Mouse (Mus musculus): ENCODE measurements around the gene Gm9639. TPM values are rescaled to one million over a fixed set of nuclear protein-coding genes. Genes with fewer than 3 reads are reported as not detected.

The Gm9639 gene
- total and polyA plus RNA-seq, 3 experiments: not detected

GRCm38 (mm10) chr10:77835647-77836046, 40.8 kb upstream of the Gm9639 start, which contains the start of gene Krtap10-10:
Krtap10-10 (plus strand) TSS chr10:77835947.
- dilution Hi-C loops (cut with MboI; ENCODE audit: extremely low pct_ligation_motif_present, extremely low pct_unique_long_range_greater_than_20kb, low sequenced_read_pairs) (no loop called here), in situ Hi-C loops (cut with MboI; ENCODE audit: low pct_ligation_motif_present, low pct_unique_long_range_greater_than_20kb, low sequenced_read_pairs) (no loop called here)
- no peak within 1 kb of the TSS for H3K4me3 ChIP-seq (replicated peaks in 1 of 3; ENCODE audit: low read depth in 2 of 3, low read length in 2 of 3, poor library complexity in 1 of 3)
- no peak within 1 kb of the TSS for H3K9ac ChIP-seq (ENCODE audit: insufficient read depth, low read depth)
- TF ChIP-seq RAD21 (IDR thresholded peaks at IDR 0.05; ENCODE audit: low read depth, low read length) (no peak), POLR2A (IDR thresholded peaks at IDR 0.05; ENCODE audit: low read depth, low read length) (no peak), CHD2 (IDR thresholded peaks at IDR 0.05; ENCODE audit: low read length) (no peak), UBTF (IDR thresholded peaks at IDR 0.05; ENCODE audit: low read depth, low read length) (no peak), SMC3 (IDR thresholded peaks at IDR 0.05; ENCODE audit: low read depth, low read length) (no peak), EP300 (IDR thresholded peaks at IDR 0.05; ENCODE audit: low read length) (no peak), KAT2A (IDR thresholded peaks at IDR 0.05; ENCODE audit: insufficient replicate concordance, low read length) (no peak), ZNF384 (IDR thresholded peaks at IDR 0.05; ENCODE audit: low read depth, low read length) (no peak), MYC (IDR thresholded peaks at IDR 0.05; ENCODE audit: low read depth, low read length) (no peak), GABPA (IDR thresholded peaks at IDR 0.05; ENCODE audit: insufficient replicate concordance, low read depth, low read length) (no peak), USF1 (IDR thresholded peaks at IDR 0.05; ENCODE audit: low read depth, low read length) (no peak), JUND (conservative IDR thresholded peaks at IDR 0.05; ENCODE audit: low read depth, low read length) (no peak), MEF2A (IDR thresholded peaks at IDR 0.05; ENCODE audit: borderline replicate concordance, low read depth, low read length) (no peak), ZKSCAN1 (IDR thresholded peaks at IDR 0.05; ENCODE audit: borderline replicate concordance, low read depth, low read length) (no peak), MAX (IDR thresholded peaks at IDR 0.05; ENCODE audit: low read length) (no peak), POLR2AphosphoS2 (IDR thresholded peaks at IDR 0.05; ENCODE audit: low read depth, low read length) (no peak), BHLHE40 (IDR thresholded peaks at IDR 0.05; ENCODE audit: low read depth, low read length) (no peak)
- DNase-seq (ENCODE audit: extremely low read depth): no peak
- no peak within 1 kb of the TSS for H3K27ac ChIP-seq (ENCODE audit: insufficient read depth, low read depth)
- H3K4me1 ChIP-seq (ENCODE audit: control insufficient read depth in 1 of 2, insufficient read depth in 2 of 2): no peaks in the 10 kb centered on the region
- no peaks in the 10 kb centered on the region for H3K9me3 ChIP-seq (replicated peaks; ENCODE audit: low read length)
- peaks cover 78% of the 10 kb centered on the region for H3K27me3 ChIP-seq (replicated peaks)
- H3K79me2 ChIP-seq (replicated peaks; ENCODE audit: control insufficient read depth, extremely low read depth, insufficient read depth, poor library complexity, severe bottlenecking): no peaks in the 10 kb centered on the region
- H3K36me3 ChIP-seq (replicated peaks in 1 of 2; ENCODE audit: control insufficient read depth in 1 of 2, insufficient read depth in 1 of 2, low read length in 1 of 2): no peaks in the 10 kb centered on the region
- H3K4me2 ChIP-seq (ENCODE audit: insufficient read depth, low read depth, poor library complexity, severe bottlenecking): no peak within 1 kb of the TSS

- Histone ChIP-seq H3K9me3 (replicated peaks; ENCODE audit: low read length) (peaks cover 9% of the 10 kb centered on the region), H3K4me2 (ENCODE audit: insufficient read depth, low read depth, poor library complexity, severe bottlenecking) (no peak within 1 kb of the TSS), H3K27me3 (replicated peaks) (peaks cover 65% of the 10 kb centered on the region), H3K27ac (ENCODE audit: insufficient read depth, low read depth) (no peak within 1 kb of the TSS), H3K4me3 (replicated peaks in 1 of 3; ENCODE audit: low read depth in 2 of 3, low read length in 2 of 3, poor library complexity in 1 of 3) (no peak within 1 kb of the TSS), H3K9ac (ENCODE audit: insufficient read depth, low read depth) (no peak within 1 kb of the TSS), H3K79me2 (replicated peaks; ENCODE audit: control insufficient read depth, extremely low read depth, insufficient read depth, poor library complexity, severe bottlenecking) (no peaks in the 10 kb centered on the region), H3K4me1 (ENCODE audit: control insufficient read depth in 1 of 2, insufficient read depth in 2 of 2) (no peaks in the 10 kb centered on the region), H3K36me3 (replicated peaks in 1 of 2; ENCODE audit: control insufficient read depth in 1 of 2, insufficient read depth in 1 of 2, low read length in 1 of 2) (no peaks in the 10 kb centered on the region)
- TF ChIP-seq UBTF (IDR thresholded peaks at IDR 0.05; ENCODE audit: low read depth, low read length): no peak
- TF ChIP-seq GABPA (IDR thresholded peaks at IDR 0.05; ENCODE audit: insufficient replicate concordance, low read depth, low read length): no peak
- no peak for TF ChIP-seq POLR2A (IDR thresholded peaks at IDR 0.05; ENCODE audit: low read depth, low read length)
- no peak for TF ChIP-seq MEF2A (IDR thresholded peaks at IDR 0.05; ENCODE audit: borderline replicate concordance, low read depth, low read length)
- no peak for TF ChIP-seq CTCF (conservative IDR thresholded peaks at IDR 0.05 in 1 of 2, IDR thresholded peaks at IDR 0.05 in 1 of 2; ENCODE audit: low read depth in 2 of 2, low read length in 2 of 2)
- TF ChIP-seq RAD21 (IDR thresholded peaks at IDR 0.05; ENCODE audit: low read depth, low read length): no peak
- no peak for TF ChIP-seq MAZ (IDR thresholded peaks at IDR 0.05; ENCODE audit: low read depth, low read length)
- no peak for TF ChIP-seq IRF4 (IDR thresholded peaks at IDR 0.05; ENCODE audit: low read depth, low read length)
- TF ChIP-seq TBP (conservative IDR thresholded peaks at IDR 0.05; ENCODE audit: low read depth, low read length): no peak
- TF ChIP-seq JUND (conservative IDR thresholded peaks at IDR 0.05; ENCODE audit: low read depth, low read length): no peak
- TF ChIP-seq BHLHE40 (IDR thresholded peaks at IDR 0.05; ENCODE audit: low read depth, low read length): no peak
- TF ChIP-seq MXI1 (IDR thresholded peaks at IDR 0.05; ENCODE audit: low read depth, low read length): no peak
- no peak for TF ChIP-seq SIN3A (IDR thresholded peaks at IDR 0.05; ENCODE audit: low read length)
- TF ChIP-seq ELF1 (IDR thresholded peaks at IDR 0.05; ENCODE audit: low read depth, low read length): no peak
- no peak for TF ChIP-seq CHD1 (IDR thresholded peaks at IDR 0.05; ENCODE audit: low read depth, low read length)
- no peak for TF ChIP-seq JUN (IDR thresholded peaks at IDR 0.05; ENCODE audit: insufficient read depth, low read depth, low read length)
- TF ChIP-seq POLR2AphosphoS2 (IDR thresholded peaks at IDR 0.05; ENCODE audit: low read depth, low read length): no peak
- no peak for TF ChIP-seq HCFC1 (IDR thresholded peaks at IDR 0.05; ENCODE audit: low read depth, low read length)
- DNase-seq (ENCODE audit: extremely low read depth): no peak
- dilution Hi-C loops (cut with MboI; ENCODE audit: extremely low pct_ligation_motif_present, extremely low pct_unique_long_range_greater_than_20kb, low sequenced_read_pairs) (no loop called here), in situ Hi-C loops (cut with MboI; ENCODE audit: low pct_ligation_motif_present, low pct_unique_long_range_greater_than_20kb, low sequenced_read_pairs) (no loop called here)
Observed at GRCm38 (mm10) chr10:77826951-77827350, 32.1 kb upstream of the Gm9639 start, which contains the start of gene Krtap10-4. Krtap10-4 (minus strand) TSS chr10:77827095.
